Mouse (Mus musculus) midbrain, embryonic 13.5 days (tissue): Measurements from ENCODE around the gene Bcl2l1. TPM values are rescaled to one million over a fixed set of nuclear protein-coding genes. Genes with fewer than 3 reads are reported as not detected.

Experiments used
- ATAC-seq: fragments of 200-750 bp; cut with Nextera tagmentation; 2 replicates; pipeline ENCODE4 v1.8.0; 2017; ENCODE audit warnings: mild to moderate bottlenecking, moderate TSS enrichment, moderate library complexity
- H3K27ac ChIP-seq: fragments of 300-500 bp; sonication (generic); 2 replicates; pipeline ENCODE4 v1.5.1; 2015; ENCODE audit warnings: inconsistent platforms, mild to moderate bottlenecking, moderate library complexity
- H3K27me3 ChIP-seq: fragments of 300-500 bp; sonication (generic); 2 replicates; pipeline ENCODE4 v1.6.1; 2015; ENCODE audit warnings: mild to moderate bottlenecking, inconsistent platforms
- H3K36me3 ChIP-seq: fragments of 300-500 bp; sonication (generic); 2 replicates; pipeline ENCODE4 v1.6.1; 2015; ENCODE audit warnings: mild to moderate bottlenecking, inconsistent platforms
- H3K4me1 ChIP-seq: fragments of 300-500 bp; sonication (generic); replicated peaks from 2 replicates; pipeline ENCODE4 v1.6.1; 2015; ENCODE audit warnings: inconsistent platforms
- H3K4me2 ChIP-seq: fragments of 300-500 bp; sonication (generic); replicated peaks from 2 replicates; pipeline ENCODE4 v1.6.1; 2015; ENCODE audit warnings: moderate library complexity, mild to moderate bottlenecking, inconsistent platforms
- H3K4me3 ChIP-seq: fragments of 300-500 bp; sonication (generic); replicated peaks from 2 replicates; pipeline ENCODE4 v1.5.1; 2015; ENCODE audit warnings: mild to moderate bottlenecking, inconsistent platforms
- H3K9ac ChIP-seq: fragments of 300-500 bp; sonication (generic); replicated peaks from 2 replicates; pipeline ENCODE4 v1.6.1; 2015; ENCODE audit warnings: mild to moderate bottlenecking, inconsistent platforms
- H3K9me3 ChIP-seq: fragments of 300-500 bp; sonication (generic); 2 replicates; pipeline ENCODE4 v1.6.1; 2016; ENCODE audit warnings: mild to moderate bottlenecking, inconsistent platforms
- whole genome bisulfite sequencing: fragments of 180-500 bp; shearing (Covaris S2); methylation state at CpG from one replicate; pipeline ENCODE4 v1.1.7; 2015; 5-methylcytosine and 5-hydroxymethylcytosine counted together
- polyA plus RNA-seq: library from polyadenylated mRNA; unstranded; fragments of >200 nt; fragmentation: Nextera tagmentation; extraction: Ambion mirVana; gene quantifications from 2 replicates; pipeline ENCODE4 v1.2.1, GENCODE M21; 2015

Bcl2l1 gene
- polyA plus RNA-seq, 1 experiment from 2014 or later, result 190 TPM

- H3K4me1 ChIP-seq, result peaks cover 86% of the 10 kb centered on the region
- no peak overlapping the region for H3K9ac ChIP-seq
- no peaks in the 10 kb centered on the region for H3K9me3 ChIP-seq
- H3K27me3 ChIP-seq, result no peaks in the 10 kb centered on the region
- no peak for ATAC-seq
- H3K4me2 ChIP-seq, result 0 out of 2 replicates have a peak overlapping the region, but pooled peaks have one; percentile 5
- H3K27ac ChIP-seq, result peak overlapping the region; percentile 53; the same call in 1 of the 2 replicates
- H3K36me3 ChIP-seq, result peaks cover 27% of the 10 kb centered on the region
- WGBS, result 77% methylated on average over 5 of the region's 5 CpGs
- H3K4me3 ChIP-seq, result no peak overlapping the region
Measured at GRCm38 (mm10) chr2:152821023-152821422, 10.5 kb downstream of the Bcl2l1 start.

GRCm38 (mm10) chr2:152820369-152820768 lies 11.2 kb downstream of the Bcl2l1 start:
- H3K27me3 ChIP-seq, result no peaks in the 10 kb centered on the region
- peaks cover 31% of the 10 kb centered on the region for H3K36me3 ChIP-seq
- 0 out of 2 replicates have a peak overlapping the region, but pooled peaks have one; percentile 5 for H3K4me2 ChIP-seq
- WGBS, result 15% methylated on average over 2 of the region's 2 CpGs
- peak; percentile 48; the same call in 1 of the 2 replicates for ATAC-seq
- no peak overlapping the region for H3K9ac ChIP-seq
- H3K4me1 ChIP-seq, result peaks cover 82% of the 10 kb centered on the region
- peak overlapping the region; percentile 53; the same call in 1 of the 2 replicates for H3K27ac ChIP-seq
- no peaks in the 10 kb centered on the region for H3K9me3 ChIP-seq
- no peak overlapping the region for H3K4me3 ChIP-seq

GRCm38 (mm10) chr2:152819926-152820325 lies 11.6 kb downstream of the Bcl2l1 start:
- 71% methylated on average over 4 of the region's 4 CpGs for WGBS

GRCm38 (mm10) chr2:152819097-152819624 lies 12.4 kb downstream of the Bcl2l1 start:
- H3K4me3 ChIP-seq, result no peak overlapping the region
- H3K4me2 ChIP-seq, result no peak overlapping the region
- peaks cover 70% of the 10 kb centered on the region for H3K4me1 ChIP-seq
- WGBS, result 93% methylated on average over 3 of the region's 3 CpGs
- no peaks in the 10 kb centered on the region for H3K9me3 ChIP-seq
- no peak for ATAC-seq
- peaks cover 31% of the 10 kb centered on the region for H3K36me3 ChIP-seq
- H3K9ac ChIP-seq, result no peak overlapping the region
- H3K27ac ChIP-seq, result no peak overlapping the region
- no peaks in the 10 kb centered on the region for H3K27me3 ChIP-seq

More at GRCm38 (mm10) chr2:152819926-152820325, 11.6 kb downstream of the Bcl2l1 start:
- no peak overlapping the region for H3K4me3 ChIP-seq
- no peaks in the 10 kb centered on the region for H3K27me3 ChIP-seq
- no peak overlapping the region for H3K9ac ChIP-seq
- no peak for ATAC-seq
- no peaks in the 10 kb centered on the region for H3K9me3 ChIP-seq
- peaks cover 31% of the 10 kb centered on the region for H3K36me3 ChIP-seq
- peak overlapping the region; percentile 53 for H3K27ac ChIP-seq
- H3K4me1 ChIP-seq, result peaks cover 77% of the 10 kb centered on the region
- H3K4me2 ChIP-seq, result no peak overlapping the region

GRCm38 (mm10) chr2:152818679-152819078 lies 12.8 kb downstream of the Bcl2l1 start:
- Histone ChIP-seq H3K4me2 (no peak overlapping the region), H3K4me3 (no peak overlapping the region), H3K4me1 (peaks cover 67% of the 10 kb centered on the region), H3K9ac (no peak overlapping the region), H3K27me3 (no peaks in the 10 kb centered on the region), H3K27ac (no peak overlapping the region), H3K36me3 (peaks cover 31% of the 10 kb centered on the region), H3K9me3 (no peaks in the 10 kb centered on the region)
- 47% methylated on average over 5 of the region's 5 CpGs for WGBS
- no peak for ATAC-seq

GRCm38 (mm10) chr2:152817596-152818291 lies 13.8 kb downstream of the Bcl2l1 start:
- WGBS, result 71% methylated on average over 6 of the region's 6 CpGs
- Histone ChIP-seq H3K27ac (peak overlapping the region; percentile 48), H3K4me3 (no peak overlapping the region), H3K9me3 (no peaks in the 10 kb centered on the region), H3K4me2 (0 out of 2 replicates have a peak overlapping the region, but pooled peaks have one; percentile 2), H3K36me3 (peaks cover 31% of the 10 kb centered on the region), H3K9ac (no peak overlapping the region), H3K4me1 (peaks cover 67% of the 10 kb centered on the region), H3K27me3 (no peaks in the 10 kb centered on the region)
- ATAC-seq, result peak; percentile 55; the same call in 1 of the 2 replicates

- H3K36me3 ChIP-seq, result peaks cover 31% of the 10 kb centered on the region
- ATAC-seq, result no peak
- H3K4me2 ChIP-seq, result no peak overlapping the region
- no peak overlapping the region for H3K27ac ChIP-seq
- H3K4me3 ChIP-seq, result no peak overlapping the region
- no peak overlapping the region for H3K9ac ChIP-seq
- WGBS, result 84% methylated on average over 3 of the region's 3 CpGs
- no peaks in the 10 kb centered on the region for H3K27me3 ChIP-seq
- H3K4me1 ChIP-seq, result peaks cover 66% of the 10 kb centered on the region
- H3K9me3 ChIP-seq, result no peaks in the 10 kb centered on the region
Measured at GRCm38 (mm10) chr2:152816657-152817348, 14.7 kb downstream of the Bcl2l1 start.

- H3K36me3 ChIP-seq, result peaks cover 28% of the 10 kb centered on the region
- no peaks in the 10 kb centered on the region for H3K9me3 ChIP-seq
- no peak overlapping the region for H3K9ac ChIP-seq
- H3K27me3 ChIP-seq, result no peaks in the 10 kb centered on the region
- 78% methylated on average over 7 of the region's 7 CpGs for WGBS
- peaks cover 59% of the 10 kb centered on the region for H3K4me1 ChIP-seq
- no peak overlapping the region for H3K27ac ChIP-seq
- no peak for ATAC-seq
- no peak overlapping the region for H3K4me2 ChIP-seq
- no peak overlapping the region for H3K4me3 ChIP-seq
Measured at GRCm38 (mm10) chr2:152815879-152816656, 15.5 kb downstream of the Bcl2l1 start.

GRCm38 (mm10) chr2:152814213-152814874 lies 17.2 kb downstream of the Bcl2l1 start:
- 90% methylated on average over 6 of the region's 6 CpGs for WGBS
- Histone ChIP-seq H3K9me3 (no peaks in the 10 kb centered on the region), H3K27ac (no peak overlapping the region), H3K4me3 (no peak overlapping the region), H3K4me1 (peaks cover 47% of the 10 kb centered on the region), H3K36me3 (peaks cover 14% of the 10 kb centered on the region), H3K27me3 (no peaks in the 10 kb centered on the region), H3K4me2 (no peak overlapping the region), H3K9ac (no peak overlapping the region)
- ATAC-seq, result no peak

GRCm38 (mm10) chr2:152813232-152813631 lies 18.3 kb downstream of the Bcl2l1 start:
- no peak for ATAC-seq
- Histone ChIP-seq H3K9me3 (no peaks in the 10 kb centered on the region), H3K4me1 (peaks cover 39% of the 10 kb centered on the region), H3K4me2 (no peak overlapping the region), H3K36me3 (peaks cover 9% of the 10 kb centered on the region; the same call in 1 of the 2 replicates), H3K27me3 (no peaks in the 10 kb centered on the region), H3K9ac (no peak overlapping the region), H3K4me3 (no peak overlapping the region), H3K27ac (no peak overlapping the region)
- 88% methylated on average over 1 of the region's 1 CpGs for WGBS
